Mouse (Mus musculus) left cerebral cortex, postnatal 36 days (tissue): ENCODE measurements around the gene 2210016F16Rik. TPM values are rescaled to one million over a fixed set of nuclear protein-coding genes. Genes with fewer than 3 reads are reported as not detected.
A peak's percentile ranks its signal among the peaks of the same experiment; 100 is the strongest.
"Not testable (repeated sequence)": the region's sequence is repeated elsewhere in the genome, so short reads cannot be mapped to it uniquely, and the experiment has no call there.

Source experiments
- DNase-seq, 2 experiments: peaks; one replicate each; pipeline ENCODE4 v3.0.0; 2021 to 2022; ENCODE audit warnings: low spot score in 2 of 2, mixed read lengths in 1 of 2
- intact Hi-C: fragments of 180-260 bp; cut with DNase I; formaldehyde crosslinking; loops from one replicate; pipeline ENCODE4 v1.15.1; 2025
- total RNA-seq, 2 experiments: library from RNA; stranded (reverse); gene quantifications; 2 replicates each; pipeline ENCODE4 v1.2.3; 2021

Gene 2210016F16Rik
- total RNA-seq, 2 experiments from 2014 or later: 7.1 to 7.4 TPM

GRCm38 (mm10) chr13:58387948-58388347, 2.9 kb upstream of the 2210016F16Rik start:
- DNase-seq: peak; percentile 38 to 63
- intact Hi-C loops: loop anchor here (2.0 to 10.0 kb wide), 4 partner anchors 99 to 373 kb away; no protein-coding TSS in a partner anchor

DNA sequence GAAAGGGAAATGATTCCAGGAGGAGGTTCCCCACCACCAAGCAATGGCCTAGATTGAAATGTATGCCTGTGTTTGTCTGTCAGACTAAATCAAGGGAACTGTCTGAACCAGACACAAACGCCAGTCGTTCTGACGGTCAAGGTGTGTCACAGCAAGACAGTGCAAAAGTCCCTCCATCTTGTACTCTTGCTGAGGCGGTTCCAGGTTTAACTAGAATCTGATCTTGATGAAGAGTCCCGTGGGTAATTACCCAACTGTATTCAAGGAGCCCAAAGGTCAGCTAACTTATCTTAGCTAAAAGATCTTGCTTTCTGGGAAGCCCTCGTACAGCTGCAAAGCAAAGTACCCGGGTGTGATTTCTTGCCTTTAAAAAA, 509 bp upstream of the 2210016F16Rik start:
- intact Hi-C loops: loop anchor here (5.0 to 10.0 kb wide), 2 partner anchors 157 to 371 kb away; no protein-coding TSS in a partner anchor

DNA sequence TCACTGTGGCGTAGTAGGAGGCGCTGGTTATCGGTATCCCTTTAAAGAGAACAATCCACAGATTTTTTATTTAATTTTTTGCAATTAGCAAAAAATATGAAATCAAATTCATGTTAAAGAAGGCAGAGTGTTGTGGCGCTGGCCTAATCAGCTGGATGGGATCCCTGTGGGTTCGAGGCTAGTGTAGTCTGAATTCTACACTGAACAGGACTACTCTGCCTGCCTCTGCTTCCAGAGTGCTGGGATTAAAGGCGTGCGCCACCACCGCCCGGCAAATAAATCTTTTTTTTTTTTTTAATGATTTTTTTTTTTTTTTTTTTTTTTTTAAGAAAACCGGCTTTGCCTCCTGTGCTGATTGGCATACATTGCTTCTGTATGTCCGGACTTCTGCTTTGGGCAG, 654 bp downstream of the 2210016F16Rik start:
- DNase-seq: no peak
- intact Hi-C loops: loop anchor here (10.0 kb wide), 1 partner anchor 370 kb away; no protein-coding TSS in a partner anchor

More for the DNA sequence above, 509 bp upstream of the 2210016F16Rik start:
- no peak for DNase-seq

DNA sequence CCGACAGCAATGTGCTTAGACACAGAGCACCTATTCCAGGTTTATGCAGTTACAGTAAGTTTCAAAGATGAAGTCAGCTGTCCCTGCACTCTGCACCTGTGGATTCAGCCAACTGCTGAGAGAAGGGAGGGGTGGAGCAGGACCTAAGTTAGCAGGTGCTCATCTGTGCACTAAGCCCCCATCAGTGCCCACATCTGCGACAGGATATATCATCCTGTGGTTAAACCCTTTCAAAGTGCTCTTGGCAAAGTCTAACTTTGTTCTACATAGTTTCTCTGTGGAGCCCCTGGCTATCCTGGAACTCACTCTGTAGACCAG, 11.9 kb downstream of the 2210016F16Rik start:
- DNase-seq: no peak
- intact Hi-C loops: no loop called here

GRCm38 (mm10) chr13:58372278-58373152, 12.5 kb downstream of the 2210016F16Rik start:
- intact Hi-C loops: no loop called here
- DNase-seq: no peak

- intact Hi-C loops: no loop called here
Observed at GRCm38 (mm10) chr13:58368835-58369234, 16.2 kb downstream of the 2210016F16Rik start.

DNA sequence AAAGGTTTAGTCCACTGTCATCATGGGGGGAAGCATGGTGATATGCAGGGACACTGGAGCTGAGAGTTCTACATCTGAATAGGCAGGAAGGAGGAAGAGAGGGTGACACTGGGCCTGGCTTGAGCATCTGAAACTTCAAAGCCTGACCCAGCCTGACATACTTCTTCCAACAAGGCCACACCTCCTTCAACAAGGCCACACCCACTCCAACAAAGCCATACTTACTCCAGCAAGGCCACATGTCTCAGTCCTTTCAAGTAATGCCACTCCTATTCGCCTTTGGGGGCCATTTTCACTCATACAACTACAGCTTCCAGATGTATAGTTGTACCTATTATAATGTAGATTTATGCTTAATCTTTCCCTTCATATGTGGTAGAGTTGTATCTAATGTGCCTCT, 17.4 kb downstream of the 2210016F16Rik start:
- intact Hi-C loops: no loop called here
- DNase-seq: no peak

More at GRCm38 (mm10) chr13:58368835-58369234, 16.2 kb downstream of the 2210016F16Rik start:
- DNase-seq: no peak

DNA sequence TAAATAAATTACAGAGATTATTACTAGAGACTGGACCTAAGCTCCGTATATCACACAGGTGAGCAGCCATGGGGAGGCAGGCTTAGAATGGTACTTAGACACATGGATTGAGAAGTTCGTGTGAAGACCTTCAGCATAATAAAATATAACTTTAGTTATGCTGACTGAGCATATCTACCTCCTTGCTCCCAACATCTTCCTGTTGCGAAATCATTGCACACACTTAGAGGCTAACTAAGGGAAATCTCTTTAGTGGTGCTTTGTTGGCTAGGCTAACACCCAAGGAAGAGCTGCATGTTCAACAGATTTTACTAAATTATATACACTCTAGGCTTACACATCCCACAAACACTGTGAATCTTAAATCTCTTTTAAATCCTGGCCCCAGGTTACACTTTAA, 18.7 kb downstream of the 2210016F16Rik start:
- intact Hi-C loops: no loop called here
- DNase-seq: no peak

- intact Hi-C loops, DNase-seq: not testable (repeated sequence)
Observed at GRCm38 (mm10) chr13:58365179-58365578, 19.8 kb downstream of the 2210016F16Rik start.

- intact Hi-C loops: no loop called here
- DNase-seq: no peak
Observed at GRCm38 (mm10) chr13:58364353-58365175, 20.5 kb downstream of the 2210016F16Rik start.

- intact Hi-C loops: no loop called here
- no peak for DNase-seq
Observed at GRCm38 (mm10) chr13:58359304-58359653, 25.7 kb downstream of the 2210016F16Rik start.

DNA sequence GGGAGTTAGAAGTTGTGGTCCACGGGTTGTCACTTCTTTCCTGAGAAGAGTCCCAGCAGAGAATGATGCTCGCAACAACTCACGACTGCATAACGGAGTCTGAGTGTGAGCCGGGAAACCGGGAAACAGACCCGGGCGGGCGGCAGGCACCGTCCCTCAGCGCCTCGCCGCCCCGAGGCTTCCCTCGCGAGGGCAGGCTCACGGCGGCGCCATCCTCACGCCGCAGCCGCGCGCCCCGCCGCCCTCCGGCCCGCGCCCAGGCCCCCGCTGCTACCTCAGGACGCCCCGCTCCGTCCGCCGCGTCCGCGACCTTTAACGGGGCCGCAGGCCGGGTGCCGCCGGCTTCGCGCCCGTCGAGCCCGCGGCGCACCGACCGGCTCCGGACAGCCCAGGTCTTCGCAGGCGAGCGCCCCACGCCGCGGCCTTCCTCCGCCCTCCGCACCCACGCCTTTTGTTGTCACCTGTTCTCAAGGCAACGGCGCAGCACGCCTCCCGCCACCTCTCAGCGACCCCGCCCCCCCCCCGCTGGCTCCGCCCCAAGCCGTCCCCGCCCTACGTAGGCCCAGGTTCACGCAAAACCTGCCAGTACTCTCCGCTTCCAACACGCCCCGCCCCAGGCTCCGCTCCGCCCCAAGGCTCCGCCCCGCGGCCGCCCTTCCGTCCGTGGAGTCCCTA, 26.3 kb downstream of the 2210016F16Rik start, which contains the start of gene Kif27:
Gene Kif27, minus strand, starts transcription at position 494 of the 675 bp plus-strand sequence.
- DNase-seq: peak; percentile 46 to 49
- intact Hi-C loops: no loop called here

DNA sequence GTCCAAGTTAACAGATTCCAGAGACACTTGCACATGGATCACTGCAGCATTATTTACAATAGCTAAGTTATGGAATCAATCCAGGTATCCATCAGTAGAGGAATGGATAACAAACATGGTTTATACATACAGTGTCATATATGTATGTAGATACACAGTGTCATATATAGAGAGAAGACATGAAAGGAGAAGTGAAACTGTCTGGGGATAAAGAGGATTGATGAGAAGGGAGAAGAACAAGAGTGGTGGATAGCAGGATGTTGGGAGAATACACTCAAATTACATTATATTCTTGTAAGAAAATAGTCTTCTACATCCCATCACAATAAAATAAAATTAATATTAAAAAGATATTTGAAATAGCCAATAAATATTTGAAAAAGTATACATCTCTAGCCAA, 32.0 kb downstream of the 2210016F16Rik start:
- DNase-seq: no peak
- intact Hi-C loops: no loop called here

DNA sequence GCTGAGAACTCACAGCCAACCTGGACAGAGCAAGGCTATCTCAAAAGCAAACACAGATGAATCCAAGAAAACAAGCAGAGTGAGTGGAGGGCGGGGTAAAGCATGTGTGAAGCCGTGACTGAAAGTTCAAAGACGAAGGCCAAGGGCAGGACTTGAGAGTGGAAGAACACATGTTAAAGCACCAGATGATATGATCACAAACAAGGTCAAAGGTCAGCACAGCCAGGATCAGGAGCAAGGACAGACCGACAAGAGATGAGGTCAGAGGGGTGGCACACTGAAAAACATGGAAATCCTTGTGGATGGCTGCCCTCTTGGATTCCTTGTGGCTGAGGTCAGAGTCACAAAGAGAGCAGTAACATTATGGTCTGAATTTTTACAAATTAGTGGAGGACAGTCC, 34.4 kb downstream of the 2210016F16Rik start:
- intact Hi-C loops: no loop called here

GRCm38 (mm10) chr13:58344505-58344904, 40.5 kb downstream of the 2210016F16Rik start:
- peak; percentile 17 to 38 for DNase-seq
- intact Hi-C loops: no loop called here

More for the DNA sequence above, 34.4 kb downstream of the 2210016F16Rik start:
- DNase-seq: no peak

DNA sequence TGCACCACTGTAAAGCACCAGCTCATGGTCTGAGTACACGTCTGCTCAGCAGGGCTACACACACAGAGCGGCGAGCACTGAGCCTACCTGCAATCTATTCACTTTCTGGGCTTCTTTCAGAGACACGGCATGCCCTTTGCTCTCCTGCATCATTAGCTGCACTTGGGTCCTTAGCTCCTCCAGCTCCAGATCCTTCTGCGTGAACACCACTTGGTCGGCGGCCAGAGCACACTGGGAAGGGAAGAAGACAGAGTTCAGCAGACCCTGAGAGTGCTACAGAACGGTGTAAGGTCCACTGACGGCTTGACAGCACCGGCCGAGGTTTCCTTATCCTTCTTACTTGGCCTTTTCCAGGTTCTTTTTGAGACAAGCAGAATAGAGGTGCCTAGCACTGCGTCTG, 47.6 kb downstream of the 2210016F16Rik start:
- intact Hi-C loops: no loop called here
- no peak for DNase-seq

GRCm38 (mm10) chr13:58334116-58334515, 50.9 kb downstream of the 2210016F16Rik start:
- no peak for DNase-seq
- intact Hi-C loops: no loop called here
